Mouse (Mus musculus): ENCODE measurements around the gene Myh8. TPM values are rescaled to one million over a fixed set of nuclear protein-coding genes. Genes with fewer than 3 reads are reported as not detected.

Gene Myh8
- total and polyA plus RNA-seq, 3 experiments: not detected

GRCm38 (mm10) chr11:67260956-67261355, 16.0 kb upstream of the Myh8 start:
- Histone ChIP-seq H3K27ac (ENCODE audit: control insufficient read depth, low read depth, low read length) (no peak overlapping the region), H3K36me3 (ENCODE audit: control insufficient read depth in 1 of 2, insufficient read depth in 2 of 2, low read length in 2 of 2) (no peaks in the 10 kb centered on the region), H3K9ac (ENCODE audit: control insufficient read depth, low read depth, low read length, poor library complexity, severe bottlenecking) (no peak overlapping the region), H3K9me3 (replicated peaks; ENCODE audit: insufficient read depth, low read length) (no peaks in the 10 kb centered on the region), H3K27me3 (ENCODE audit: control insufficient read depth in 1 of 2, insufficient read depth in 2 of 2, low read length in 2 of 2) (no peaks in the 10 kb centered on the region), H3K4me3 (ENCODE audit: control insufficient read depth in 1 of 2, insufficient read depth in 1 of 2, low read depth in 2 of 2, low read length in 2 of 2) (no peak overlapping the region), H3K4me1 (ENCODE audit: control insufficient read depth in 1 of 2, insufficient read depth in 2 of 2, low read length in 2 of 2) (no peaks in the 10 kb centered on the region), H3K79me2 (ENCODE audit: control insufficient read depth, insufficient read depth, low read length, poor library complexity) (no peaks in the 10 kb centered on the region)
- TF ChIP-seq UBTF (IDR thresholded peaks at IDR 0.05; ENCODE audit: borderline replicate concordance, insufficient read depth, low read depth, low read length) (no peak), RCOR1 (IDR thresholded peaks at IDR 0.05; ENCODE audit: low read depth, low read length) (no peak), USF1 (IDR thresholded peaks at IDR 0.05; ENCODE audit: low read depth, low read length) (no peak), ZMIZ1 (IDR thresholded peaks at IDR 0.05; ENCODE audit: low read depth, low read length) (no peak), POLR2AphosphoS2 (IDR thresholded peaks at IDR 0.05; ENCODE audit: low read length) (no peak), POLR2AphosphoS5 (IDR thresholded peaks at IDR 0.05; ENCODE audit: borderline replicate concordance, low read depth, low read length) (no peak), CHD1 (IDR thresholded peaks at IDR 0.05; ENCODE audit: low read depth, low read length) (no peak), MXI1 (IDR thresholded peaks at IDR 0.05; ENCODE audit: low read depth, low read length) (no peak), NELFE (IDR thresholded peaks at IDR 0.05; ENCODE audit: low read depth, low read length) (no peak), ZC3H11A (IDR thresholded peaks at IDR 0.05; ENCODE audit: low read depth, low read length) (no peak), SIN3A (IDR thresholded peaks at IDR 0.05; ENCODE audit: low read length) (no peak), GABPA (IDR thresholded peaks at IDR 0.05; ENCODE audit: low read depth, low read length) (no peak), MAFK (IDR thresholded peaks at IDR 0.05; ENCODE audit: borderline replicate concordance, low read depth, low read length) (no peak), NRF1 (IDR thresholded peaks at IDR 0.05; ENCODE audit: insufficient read depth, low read depth, low read length, poor library complexity, severe bottlenecking) (no peak), MYB (IDR thresholded peaks at IDR 0.05; ENCODE audit: low read depth, low read length) (no peak)
- no peak for DNase-seq (ENCODE audit: low read depth, low spot score)

GRCm38 (mm10) chr11:67293440-67293839, 16.5 kb downstream of the Myh8 start:
- no peak overlapping the region for H3K9ac ChIP-seq (ENCODE audit: control insufficient read depth, low read depth, low read length, poor library complexity, severe bottlenecking)
- no peak overlapping the region for H3K4me3 ChIP-seq (ENCODE audit: control insufficient read depth in 1 of 2, insufficient read depth in 1 of 2, low read depth in 2 of 2, low read length in 2 of 2)
- DNase-seq (ENCODE audit: low read depth, low spot score): no peak
- no peaks in the 10 kb centered on the region for H3K4me1 ChIP-seq (ENCODE audit: control insufficient read depth in 1 of 2, insufficient read depth in 2 of 2, low read length in 2 of 2)
- H3K27ac ChIP-seq (ENCODE audit: control insufficient read depth, low read depth, low read length): no peak overlapping the region
- H3K36me3 ChIP-seq (ENCODE audit: control insufficient read depth in 1 of 2, insufficient read depth in 2 of 2, low read length in 2 of 2): no peaks in the 10 kb centered on the region
- H3K27me3 ChIP-seq (ENCODE audit: control insufficient read depth in 1 of 2, insufficient read depth in 2 of 2, low read length in 2 of 2): no peaks in the 10 kb centered on the region; a peak in 1 of 4 replicates
- H3K79me2 ChIP-seq (ENCODE audit: control insufficient read depth, insufficient read depth, low read length, poor library complexity): no peaks in the 10 kb centered on the region
- no peaks in the 10 kb centered on the region for H3K9me3 ChIP-seq (replicated peaks; ENCODE audit: insufficient read depth, low read length)
- TF ChIP-seq KAT2A (conservative IDR thresholded peaks at IDR 0.05; ENCODE audit: low read depth, low read length) (no peak), CTCF (IDR thresholded peaks at IDR 0.05 in 2 of 3, conservative IDR thresholded peaks at IDR 0.05 in 1 of 3; ENCODE audit: control insufficient read depth in 1 of 3, insufficient read depth in 1 of 3, low read depth in 2 of 3, low read length in 3 of 3, poor library complexity in 1 of 3, severe bottlenecking in 1 of 3) (no peak), CHD2 (IDR thresholded peaks at IDR 0.05; ENCODE audit: low read length) (no peak), ELF1 (IDR thresholded peaks at IDR 0.05; ENCODE audit: low read depth, low read length) (no peak), ETS1 (IDR thresholded peaks at IDR 0.05; ENCODE audit: low read depth, low read length) (no peak), TBP (IDR thresholded peaks at IDR 0.05; ENCODE audit: low read depth, low read length) (no peak), E2F4 (IDR thresholded peaks at IDR 0.05; ENCODE audit: borderline replicate concordance, low read depth, low read length) (no peak), CHD1 (IDR thresholded peaks at IDR 0.05; ENCODE audit: low read depth, low read length) (no peak), NELFE (IDR thresholded peaks at IDR 0.05; ENCODE audit: low read depth, low read length) (no peak), MAX (IDR thresholded peaks at IDR 0.05; ENCODE audit: low read length) (no peak), MYB (IDR thresholded peaks at IDR 0.05; ENCODE audit: low read depth, low read length) (no peak), HCFC1 (IDR thresholded peaks at IDR 0.05; ENCODE audit: low read depth, low read length) (no peak)
